Mouse (Mus musculus): Measurements from ENCODE around the gene Apbb2.

- TF ChIP-seq POLR2A (IDR thresholded peaks at IDR 0.05; ENCODE audit: borderline replicate concordance, insufficient read depth, low read length) (no peak), CTCF (IDR thresholded peaks at IDR 0.05; ENCODE audit: borderline replicate concordance, insufficient read depth, low read depth, low read length) (no peak)
Measured at GRCm38 (mm10) chr5:66342285-66342684, 276.3 kb downstream of the Apbb2 start.
